Mouse (Mus musculus): ENCODE measurements at regions not wholly inside any gene's neighbourhood (a gene's known extent, or its start where the extent isn't known, plus 50 kb on each side); places are given as distances from the start of the nearest gene placed in this dataset.

DNA sequence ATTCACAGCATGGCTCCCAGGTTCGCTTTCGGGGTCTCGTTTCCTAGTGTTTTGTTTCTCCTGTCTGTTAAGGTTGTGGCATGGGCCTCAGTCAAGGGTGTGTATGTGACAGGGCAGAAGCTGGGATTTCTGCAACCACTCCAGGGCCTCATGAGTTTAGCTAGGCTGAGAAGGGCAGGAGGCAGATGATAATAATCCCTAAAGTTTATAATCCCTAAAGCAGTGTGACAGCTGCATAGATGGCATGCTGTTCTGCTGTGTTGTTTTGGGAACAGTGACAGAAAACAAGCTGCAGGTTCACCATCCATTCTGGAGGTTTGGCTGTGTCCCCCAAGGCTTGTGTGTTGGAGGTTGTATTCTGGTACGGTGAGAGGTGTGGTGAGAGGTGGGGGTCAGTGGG lies 59.8 kb upstream of the Bod1 start:
- Histone ChIP-seq H3K9ac (ENCODE audit: control insufficient read depth, low read depth, low read length, poor library complexity, severe bottlenecking) (no peak overlapping the region), H3K4me1 (ENCODE audit: control insufficient read depth in 1 of 2, insufficient read depth in 2 of 2, low read length in 2 of 2) (peaks cover 0 to 4% of the 10 kb centered on the region in 2 experiments; a peak in 1 of 4 replicates), H3K79me2 (ENCODE audit: control insufficient read depth, insufficient read depth, low read length, poor library complexity) (no peaks in the 10 kb centered on the region), H3K9me3 (replicated peaks; ENCODE audit: insufficient read depth, low read length) (no peaks in the 10 kb centered on the region), H3K4me3 (ENCODE audit: control insufficient read depth in 1 of 2, insufficient read depth in 1 of 2, low read depth in 2 of 2, low read length in 2 of 2) (no peak overlapping the region), H3K27ac (ENCODE audit: control insufficient read depth, low read depth, low read length) (no peak overlapping the region), H3K27me3 (ENCODE audit: control insufficient read depth in 1 of 2, insufficient read depth in 2 of 2, low read length in 2 of 2) (no peaks in the 10 kb centered on the region), H3K36me3 (ENCODE audit: control insufficient read depth in 1 of 2, insufficient read depth in 2 of 2, low read length in 2 of 2) (no peaks in the 10 kb centered on the region)
- TF ChIP-seq MYC (IDR thresholded peaks at IDR 0.05; ENCODE audit: low read depth, low read length) (no peak), POLR2AphosphoS2 (IDR thresholded peaks at IDR 0.05; ENCODE audit: low read length) (no peak), UBTF (IDR thresholded peaks at IDR 0.05; ENCODE audit: borderline replicate concordance, insufficient read depth, low read depth, low read length) (no peak), TAL1 (IDR thresholded peaks at IDR 0.05; ENCODE audit: low read length) (no peak), CTCF (IDR thresholded peaks at IDR 0.05 in 2 of 3, conservative IDR thresholded peaks at IDR 0.05 in 1 of 3; ENCODE audit: control insufficient read depth in 1 of 3, insufficient read depth in 1 of 3, low read depth in 2 of 3, low read length in 3 of 3, poor library complexity in 1 of 3, severe bottlenecking in 1 of 3) (no peak), RAD21 (IDR thresholded peaks at IDR 0.05; ENCODE audit: low read depth, low read length) (no peak), E2F4 (IDR thresholded peaks at IDR 0.05; ENCODE audit: borderline replicate concordance, low read depth, low read length) (no peak), BHLHE40 (IDR thresholded peaks at IDR 0.05; ENCODE audit: borderline replicate concordance, low read depth, low read length) (no peak), RCOR1 (IDR thresholded peaks at IDR 0.05; ENCODE audit: low read depth, low read length) (no peak), TBP (IDR thresholded peaks at IDR 0.05; ENCODE audit: low read depth, low read length) (no peak), GATA1 (IDR thresholded peaks at IDR 0.05; ENCODE audit: low read depth, low read length) (no peak), MAX (IDR thresholded peaks at IDR 0.05; ENCODE audit: low read length) (no peak), NELFE (IDR thresholded peaks at IDR 0.05; ENCODE audit: low read depth, low read length) (no peak), USF2 (IDR thresholded peaks at IDR 0.05; ENCODE audit: borderline replicate concordance in 1 of 2, insufficient read depth in 1 of 2, low read depth in 1 of 2, low read length in 2 of 2) (no peak), GABPA (IDR thresholded peaks at IDR 0.05; ENCODE audit: low read depth, low read length) (no peak), TCF12 (IDR thresholded peaks at IDR 0.05; ENCODE audit: low read depth, low read length) (no peak), MAZ (IDR thresholded peaks at IDR 0.05; ENCODE audit: low read depth, low read length) (no peak), CHD1 (IDR thresholded peaks at IDR 0.05; ENCODE audit: low read depth, low read length) (no peak), CHD2 (IDR thresholded peaks at IDR 0.05; ENCODE audit: low read length) (no peak)
- DNase-seq (ENCODE audit: low read depth, low spot score), result no peak

DNA sequence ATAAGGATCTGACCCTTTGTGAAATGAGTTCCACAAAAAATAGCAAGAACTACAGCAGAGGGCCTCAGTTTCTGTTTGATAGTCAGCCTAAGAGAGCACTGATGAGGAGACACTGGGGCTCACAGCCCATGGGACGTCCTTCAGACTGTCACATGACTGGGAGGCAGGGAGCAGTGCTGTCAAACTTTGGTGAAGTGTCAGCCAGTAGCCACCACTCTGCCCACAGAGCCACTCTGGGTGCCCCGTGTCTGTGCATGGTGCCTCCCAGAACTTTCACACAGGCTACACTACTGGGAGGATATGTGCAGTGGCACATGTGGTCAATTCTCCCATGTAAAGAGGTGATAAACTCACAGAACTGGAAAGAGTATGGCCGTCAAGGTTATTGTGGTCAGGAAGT lies 60.7 kb upstream of the Bod1 start:
- H3K36me3 ChIP-seq (ENCODE audit: control insufficient read depth in 1 of 2, insufficient read depth in 2 of 2, low read length in 2 of 2), result no peaks in the 10 kb centered on the region
- H3K4me3 ChIP-seq (ENCODE audit: control insufficient read depth in 1 of 2, insufficient read depth in 1 of 2, low read depth in 2 of 2, low read length in 2 of 2), result peak overlapping the region; percentile 18 to 49; a peak in 3 of 4 replicates
- H3K9ac ChIP-seq (ENCODE audit: control insufficient read depth, low read depth, low read length, poor library complexity, severe bottlenecking), result no peak overlapping the region
- DNase-seq (ENCODE audit: low read depth, low spot score), result no peak
- H3K4me1 ChIP-seq (ENCODE audit: control insufficient read depth in 1 of 2, insufficient read depth in 2 of 2, low read length in 2 of 2), result peaks cover 0 to 4% of the 10 kb centered on the region in 2 experiments; a peak in 1 of 4 replicates
- no peak overlapping the region for H3K27ac ChIP-seq (ENCODE audit: control insufficient read depth, low read depth, low read length)
- TF ChIP-seq SIN3A (IDR thresholded peaks at IDR 0.05; ENCODE audit: low read length) (no peak), POLR2AphosphoS5 (IDR thresholded peaks at IDR 0.05; ENCODE audit: borderline replicate concordance, low read depth, low read length) (no peak), RCOR1 (IDR thresholded peaks at IDR 0.05; ENCODE audit: low read depth, low read length) (no peak), USF1 (IDR thresholded peaks at IDR 0.05; ENCODE audit: low read depth, low read length) (peak; percentile 79), EP300 (IDR thresholded peaks at IDR 0.05; ENCODE audit: low read depth in 1 of 2, low read length in 2 of 2) (no peak)
- no peaks in the 10 kb centered on the region for H3K79me2 ChIP-seq (ENCODE audit: control insufficient read depth, insufficient read depth, low read length, poor library complexity)
- no peaks in the 10 kb centered on the region; a peak in 1 of 4 replicates for H3K27me3 ChIP-seq (ENCODE audit: control insufficient read depth in 1 of 2, insufficient read depth in 2 of 2, low read length in 2 of 2)
- H3K9me3 ChIP-seq (replicated peaks; ENCODE audit: insufficient read depth, low read length), result no peaks in the 10 kb centered on the region

All from MEL (cell line).